Mouse (Mus musculus) myocyte (in vitro differentiated cells): ENCODE measurements around the gene Cavin3.

ENCODE experiments used
- CEBPB ChIP-seq: IDR thresholded peaks from 2 replicates; pipeline ENCODE4 v1.6.1; 2011; ENCODE audit warnings: mild to moderate bottlenecking, moderate library complexity; ENCODE audit not compliant: poor library complexity, insufficient read depth, severe bottlenecking
- MYOG ChIP-seq, 3 experiments: IDR thresholded peaks; one replicate each; pipeline ENCODE4 v1.6.1; 2011; ENCODE audit warnings: control low read depth in 2 of 3, low read depth in 2 of 3, mild to moderate bottlenecking in 2 of 3; ENCODE audit not compliant: insufficient read length in 2 of 3, control insufficient read depth in 1 of 3, insufficient read depth in 1 of 3
- POLR2A ChIP-seq: IDR thresholded peaks from one replicate; pipeline ENCODE4 v1.6.1; 2011; ENCODE audit warnings: low read depth, mild to moderate bottlenecking, control low read depth, moderate library complexity; ENCODE audit not compliant: insufficient read length
- POLR2AphosphoS2 ChIP-seq: IDR thresholded peaks from one replicate; pipeline ENCODE4 v1.6.1; 2011; ENCODE audit warnings: low read depth, control low read depth; ENCODE audit not compliant: insufficient read length
- REST ChIP-seq: IDR thresholded peaks from one replicate; pipeline ENCODE4 v1.6.1; 2011; ENCODE audit warnings: mild to moderate bottlenecking, control low read depth, moderate library complexity; ENCODE audit not compliant: insufficient read depth, insufficient read length
- TCF12 ChIP-seq: IDR thresholded peaks from one replicate; pipeline ENCODE4 v1.6.1; 2011; ENCODE audit warnings: mild to moderate bottlenecking, control low read depth; ENCODE audit not compliant: poor library complexity, insufficient read depth, severe bottlenecking
- USF1 ChIP-seq: IDR thresholded peaks from one replicate; pipeline ENCODE4 v1.6.1; 2011; ENCODE audit warnings: low read depth, mild to moderate bottlenecking, control low read depth, moderate library complexity

DNA sequence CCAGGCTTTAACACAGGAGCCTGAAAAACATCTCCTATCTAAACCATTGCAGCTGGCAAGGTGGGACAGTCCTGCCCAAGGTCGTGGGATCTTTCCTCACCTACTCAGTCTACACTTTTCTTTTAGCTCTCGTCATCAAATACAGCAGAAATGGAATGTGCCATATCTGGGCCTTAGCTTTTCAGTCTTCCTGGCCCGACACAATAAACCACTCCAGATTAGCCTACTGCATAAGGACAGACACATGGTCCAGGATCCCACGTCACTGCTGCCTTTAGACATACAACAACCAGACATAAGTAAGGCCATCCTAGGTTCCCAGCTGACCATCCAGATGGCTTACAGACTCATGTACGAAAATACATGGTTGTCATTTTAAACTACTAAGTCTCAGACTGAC, 28.0 kb upstream of the Cavin3 start:
- TF ChIP-seq USF1 (no peak), POLR2A (no peak), POLR2AphosphoS2 (no peak), CEBPB (no peak), TCF12 (no peak), MYOG (IDR thresholded peaks at IDR 0.05; ENCODE audit: control insufficient read depth in 1 of 3, insufficient read depth in 1 of 3, insufficient read length in 2 of 3, low read depth in 2 of 3) (no peak), REST (no peak)
